Comparison of ENCODE assay signal across 12 mouse cellular contexts in the genomic region with DNA sequence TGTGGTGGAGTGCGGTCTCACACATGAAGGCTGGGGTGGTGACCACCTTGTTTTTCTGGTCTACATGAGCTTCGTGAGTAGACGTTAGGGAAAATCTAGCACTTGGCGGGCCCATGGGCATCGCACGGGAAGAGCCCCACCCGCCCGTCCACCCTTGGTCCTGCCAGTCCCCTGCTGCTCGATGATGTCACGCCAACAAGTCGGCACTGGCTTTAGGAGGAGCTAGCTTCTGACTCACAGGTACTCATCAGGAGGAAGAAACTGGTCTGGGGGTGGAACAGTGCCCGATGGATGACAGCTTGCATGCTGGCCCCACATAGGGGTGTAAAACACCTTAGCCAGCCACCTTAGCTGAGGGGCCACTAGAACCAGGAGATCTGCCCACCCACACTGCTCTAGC.
"Had no signal": no experiment of that assay in that cellular context is flagged by ENCODE, and none has a peak within 500 bp of the region (broad histone marks: within the 10 kb centered on the region; RNA-seq: fewer than 3 reads in every experiment).

No protein-coding gene starts in this region.

- H3K4me2 ChIP-seq: kidney, embryonic 15.5 days; limb, embryonic 13.5 days; midbrain, embryonic 13.5 days had no signal

- H3K27ac ChIP-seq: kidney, embryonic 15.5 days; limb, embryonic 13.5 days; liver, embryonic 14.5 days; midbrain, embryonic 13.5 days had no signal

- ATAC-seq: intestine, embryonic 16.5 days had no signal

- H3K4me3 ChIP-seq: kidney, embryonic 15.5 days; limb, embryonic 13.5 days; midbrain, embryonic 13.5 days had no signal

- H3K9me3 ChIP-seq: kidney, embryonic 15.5 days; limb, embryonic 13.5 days; midbrain, embryonic 13.5 days had no signal

- DNase-seq: kidney, adult 2 months; kidney, postnatal 14 days; left cerebral cortex, postnatal 4 days; lung, adult 18-20 months; right cerebral cortex, postnatal 14 days; thymus, adult 2 months; thymus, postnatal 36 days had no signal

- H3K9ac ChIP-seq: kidney, embryonic 15.5 days; limb, embryonic 13.5 days; liver, embryonic 14.5 days; midbrain, embryonic 13.5 days had no signal

- H3K27me3 ChIP-seq: kidney, embryonic 15.5 days; limb, embryonic 13.5 days; midbrain, embryonic 13.5 days had no signal
